8 mouse cellular contexts compared by ENCODE assay signal in genomic region chr16:13986574-13987478, GRCm38 (mm10). TPM values are rescaled to one million over a fixed set of nuclear protein-coding genes. Genes with fewer than 3 reads are reported as not detected.
DNase-seq lines count a peak whose midpoint lies in the region; ATAC-seq and TF ChIP-seq lines count a peak whose summit lies in the region.

TSS of gene 2900011O08Rik (plus strand) at chr16:13986604.
TSS of gene Ifitm7 (minus strand) at chr16:13986888.

- no peaks in the 10 kb centered on the region for H3K27me3 ChIP-seq in ES-Bruce4 (ENCODE audit: control insufficient read depth, insufficient read depth, low read length, poor library complexity, severe bottlenecking)
- H3K27me3 ChIP-seq in hindbrain, postnatal 0 days (ENCODE audit: insufficient read depth, low read length) = no peaks in the 10 kb centered on the region
- no peaks in the 10 kb centered on the region for H3K27me3 ChIP-seq in midbrain, postnatal 0 days (ENCODE audit: insufficient read depth, low read length)

- intact Hi-C loops in left cerebral cortex, postnatal 25 days (cut with DNase I) = loop anchor here (2.0 to 5.0 kb wide), 3 partner anchors 46 to 100 kb away; partner anchors contain the start of genes Mpv17l and Pdxdc1

- TF ChIP-seq POLR2A in ES-Bruce4 (IDR thresholded peaks at IDR 0.05; ENCODE audit: insufficient read depth, low read length) = no peak
- TF ChIP-seq POLR2A in bone marrow macrophage, adult 2 months (IDR thresholded peaks at IDR 0.05; ENCODE audit: borderline replicate concordance, low read depth, low read length) = no peak
- no peak for TF ChIP-seq POLR2A in embryonic fibroblast, embryonic 13.5 days (IDR thresholded peaks at IDR 0.05; ENCODE audit: low read depth, low read length)

- H3K9me3 ChIP-seq in ES-Bruce4 (replicated peaks; ENCODE audit: control insufficient read depth, insufficient read depth, low read length, poor library complexity, severe bottlenecking) = peaks cover 9% of the 10 kb centered on the region
- H3K9me3 ChIP-seq in hindbrain, postnatal 0 days (ENCODE audit: low read length) = no peaks in the 10 kb centered on the region
- no peaks in the 10 kb centered on the region for H3K9me3 ChIP-seq in midbrain, postnatal 0 days (ENCODE audit: low read length)

- H3K4me2 ChIP-seq in hindbrain, postnatal 0 days (ENCODE audit: low read depth, low read length) = peak within 1 kb of the TSS; percentile 79
- peak within 1 kb of the TSS; percentile 77 for H3K4me2 ChIP-seq in midbrain, postnatal 0 days (ENCODE audit: low read depth, low read length, poor library complexity, severe bottlenecking)

- no peaks in the 10 kb centered on the region for H3K36me3 ChIP-seq in ES-Bruce4 (ENCODE audit: control insufficient read depth, insufficient read depth, low read length, poor library complexity, severe bottlenecking)
- H3K36me3 ChIP-seq in hindbrain, postnatal 0 days (ENCODE audit: insufficient read depth, low read length) = no peaks in the 10 kb centered on the region
- no peaks in the 10 kb centered on the region for H3K36me3 ChIP-seq in midbrain, postnatal 0 days (ENCODE audit: insufficient read depth, low read length)

- peak within 1 kb of the TSS; percentile 83 for H3K9ac ChIP-seq in ES-Bruce4 (ENCODE audit: low read depth, poor library complexity, severe bottlenecking)
- H3K9ac ChIP-seq in hindbrain, postnatal 0 days (replicated peaks; ENCODE audit: low read length) = peak within 1 kb of the TSS; percentile 78
- H3K9ac ChIP-seq in midbrain, postnatal 0 days (replicated peaks; ENCODE audit: low read length, poor library complexity, severe bottlenecking) = peak within 1 kb of the TSS; percentile 80

- peak; percentile 91 for TF ChIP-seq EP300 in ES-Bruce4 (IDR thresholded peaks at IDR 0.05; ENCODE audit: insufficient read depth, low read depth, low read length)

- no peaks in the 10 kb centered on the region for H3K4me1 ChIP-seq in ES-Bruce4 (ENCODE audit: control insufficient read depth, insufficient read depth, low read length)
- H3K4me1 ChIP-seq in bone marrow macrophage, adult 2 months (ENCODE audit: control insufficient read depth, insufficient read depth, low read length) = no peaks in the 10 kb centered on the region
- no peaks in the 10 kb centered on the region for H3K4me1 ChIP-seq in embryonic fibroblast, embryonic 13.5 days (ENCODE audit: control insufficient read depth, insufficient read depth, low read length)
- 0 out of 2 replicates have a peak, but pooled peaks cover 7% of the 10 kb centered on the region for H3K4me1 ChIP-seq in hindbrain, postnatal 0 days (ENCODE audit: insufficient read depth, low read length)
- 0 out of 2 replicates have a peak, but pooled peaks cover 9% of the 10 kb centered on the region for H3K4me1 ChIP-seq in midbrain, postnatal 0 days (ENCODE audit: insufficient read depth, low read length)

- peak; percentile 88 for ATAC-seq in hindbrain, postnatal 0 days
- ATAC-seq in midbrain, postnatal 0 days (ENCODE audit: low FRiP score) = peak; percentile 84
- no peak for ATAC-seq in monocyte, adult 5-6 weeks (replicated peaks; ENCODE audit: insufficient number of reproducible peaks, low FRiP score, low TSS enrichment, poor library complexity, severe bottlenecking)

- peak; percentile 75 for DNase-seq in hindbrain, postnatal 0 days (ENCODE audit: low spot score)
- DNase-seq in left cerebral cortex, postnatal 25 days (ENCODE audit: low spot score in 2 of 2) = peak; percentile 69 to 80
- peak; percentile 74 for DNase-seq in midbrain, postnatal 0 days (ENCODE audit: low spot score)
- no peak for DNase-seq in gastrocnemius, adult 8-10 months (ENCODE audit: low spot score in 2 of 2)

- peak within 1 kb of the TSS; percentile 93 for H3K4me3 ChIP-seq in ES-Bruce4 (ENCODE audit: low read depth, low read length)
- H3K4me3 ChIP-seq in bone marrow macrophage, adult 2 months (ENCODE audit: insufficient read depth, low read length) = peak within 1 kb of the TSS; percentile 47
- peak within 1 kb of the TSS; percentile 30 for H3K4me3 ChIP-seq in embryonic fibroblast, embryonic 13.5 days (ENCODE audit: insufficient read depth, low read length)
- peak within 1 kb of the TSS; percentile 73 for H3K4me3 ChIP-seq in hindbrain, postnatal 0 days (ENCODE audit: low read length)
- H3K4me3 ChIP-seq in midbrain, postnatal 0 days (ENCODE audit: low read depth, low read length) = peak within 1 kb of the TSS; percentile 81

- peak within 1 kb of the TSS; percentile 82 for H3K27ac ChIP-seq in ES-Bruce4 (ENCODE audit: insufficient read depth, low read length)
- no peak within 1 kb of the TSS for H3K27ac ChIP-seq in bone marrow macrophage, adult 2 months (ENCODE audit: insufficient read depth, low read depth, low read length)
- H3K27ac ChIP-seq in embryonic fibroblast, embryonic 13.5 days (ENCODE audit: insufficient read depth, low read length) = no peak within 1 kb of the TSS
- peak within 1 kb of the TSS; percentile 89 for H3K27ac ChIP-seq in hindbrain, postnatal 0 days
- H3K27ac ChIP-seq in midbrain, postnatal 0 days (ENCODE audit: low read depth, low read length) = peak within 1 kb of the TSS; percentile 93

- TF ChIP-seq CTCF in ES-Bruce4 (IDR thresholded peaks at IDR 0.05; ENCODE audit: low read depth, low read length) = no peak
- no peak for TF ChIP-seq CTCF in bone marrow macrophage, adult 2 months (IDR thresholded peaks at IDR 0.05; ENCODE audit: low read depth, low read length)
- TF ChIP-seq CTCF in embryonic fibroblast, embryonic 13.5 days (IDR thresholded peaks at IDR 0.05; ENCODE audit: borderline replicate concordance, insufficient read depth, low read length) = no peak
- no peak for TF ChIP-seq CTCF in hindbrain, postnatal 0 days (IDR thresholded peaks at IDR 0.05; ENCODE audit: low read depth)
- TF ChIP-seq CTCF in midbrain, postnatal 0 days (IDR thresholded peaks at IDR 0.05) = no peak

- under 1% methylated on average over 31 of the region's 31 CpGs for WGBS in hindbrain, postnatal 0 days
- under 1% methylated on average over 31 of the region's 31 CpGs for WGBS in midbrain, postnatal 0 days

RNA-seq across cellular contexts. Expression of gene 2900011O08Rik, which starts in this region (rescaled TPM):
- polyA plus RNA-seq in ES-Bruce4 (2011; ENCODE audit: insufficient read depth, insufficient read length, low read depth, missing spikeins) = 17.0 and 20.0 TPM in 2 replicates
- not detected in 2 replicates for polyA plus RNA-seq in bone marrow macrophage, adult 2 months (2012; ENCODE audit: insufficient read depth, insufficient read length, missing spikeins)
- polyA plus RNA-seq in embryonic fibroblast, embryonic 13.5 days (2011; ENCODE audit: insufficient read length, low read depth, missing spikeins) = 0.65 and 1.1 TPM in 2 replicates
- 143 and 154 TPM in 2 replicates for total RNA-seq in hindbrain, postnatal 0 days (2014; rRNA removed)
- 157 and 172 TPM in 2 replicates for polyA plus RNA-seq in hindbrain, postnatal 0 days (2015; fragmentation: Nextera tagmentation; extraction: Ambion mirVana)
- 100 to 1,000 TPM; 262 to 285 TPM for total RNA-seq in left cerebral cortex, postnatal 25 days (2021)
- 169 TPM in 2 replicates for total RNA-seq in midbrain, postnatal 0 days (2014; rRNA removed)
- polyA plus RNA-seq in midbrain, postnatal 0 days (2015; fragmentation: Nextera tagmentation; extraction: Ambion mirVana) = 222 and 234 TPM in 2 replicates
- total RNA-seq in gastrocnemius, adult 8-10 months (2022) = under 1 TPM in 1 of 4 experiments, not detected in 3; 0.17 TPM
- total RNA-seq in monocyte, adult 5-6 weeks (2017) = not detected in 3 replicates

RNA-seq across cellular contexts. Expression of gene Ifitm7, which starts in this region (rescaled TPM):
- 9.0 and 10.1 TPM in 2 replicates for polyA plus RNA-seq in ES-Bruce4 (2011; ENCODE audit: insufficient read depth, insufficient read length, low read depth, missing spikeins)
- polyA plus RNA-seq in bone marrow macrophage, adult 2 months (2012; ENCODE audit: insufficient read depth, insufficient read length, missing spikeins) = not detected in 2 replicates
- polyA plus RNA-seq in embryonic fibroblast, embryonic 13.5 days (2011; ENCODE audit: insufficient read length, low read depth, missing spikeins) = not detected in 2 replicates
- total RNA-seq in hindbrain, postnatal 0 days (2014; rRNA removed) = 0.22 and 0.42 TPM in 2 replicates
- polyA plus RNA-seq in hindbrain, postnatal 0 days (2015; fragmentation: Nextera tagmentation; extraction: Ambion mirVana) = 1.2 and 1.9 TPM in 2 replicates
- 1 to 10 TPM; 1.0 to 1.7 TPM for total RNA-seq in left cerebral cortex, postnatal 25 days (2021)
- total RNA-seq in midbrain, postnatal 0 days (2014; rRNA removed) = 0.60 TPM in 1 of 2 replicates, not detected in the other
- 0.91 and 1.0 TPM in 2 replicates for polyA plus RNA-seq in midbrain, postnatal 0 days (2015; fragmentation: Nextera tagmentation; extraction: Ambion mirVana)
- not detected for total RNA-seq in gastrocnemius, adult 8-10 months (2022)
- total RNA-seq in monocyte, adult 5-6 weeks (2017) = not detected in 3 replicates

Comparison
In these comparisons a context has a peak if more than half of its experiments do, and no peak if none do; other contexts are left out.
1. RNA of gene 2900011O08Rik (total RNA-seq): 262 to 285 TPM in left cerebral cortex, postnatal 25 days, 169 TPM in midbrain, postnatal 0 days and 143 to 154 TPM in hindbrain, postnatal 0 days; 0.17 TPM in gastrocnemius, adult 8-10 months and not detected in monocyte, adult 5-6 weeks; every median in the first group is over 100 times any median in the second.
2. H3K27ac ChIP-seq: peak in ES-Bruce4 (single experiment), hindbrain, postnatal 0 days (single experiment) and midbrain, postnatal 0 days (single experiment); none in bone marrow macrophage, adult 2 months (single experiment) and embryonic fibroblast, embryonic 13.5 days (single experiment).
3. H3K4me3 ChIP-seq: peak in every context shown above with its lines; median percentile 93 in ES-Bruce4; 81 in midbrain, postnatal 0 days; 73 in hindbrain, postnatal 0 days; 47 in bone marrow macrophage, adult 2 months; 30 in embryonic fibroblast, embryonic 13.5 days.
4. DNase-seq: peak in hindbrain, postnatal 0 days (single experiment), left cerebral cortex, postnatal 25 days (2 of 2) and midbrain, postnatal 0 days (single experiment); none in gastrocnemius, adult 8-10 months (0 of 2).
5. Peak in every context shown above with its lines, with median percentiles within 50 percentile points of each other: H3K9ac ChIP-seq.